9 mouse cellular contexts compared by ENCODE assay signal in genomic region chr12:69907667-69908510, GRCm38 (mm10). TPM values are rescaled to one million over a fixed set of nuclear protein-coding genes. Genes with fewer than 3 reads are reported as not detected.
DNase-seq lines count a peak whose midpoint lies in the region; ATAC-seq and TF ChIP-seq lines count a peak whose summit lies in the region.
"Had no signal": no experiment of that assay in that cellular context is flagged by ENCODE, and none has a peak within 500 bp of the region (broad histone marks: within the 10 kb centered on the region; RNA-seq: fewer than 3 reads in every experiment).

No protein-coding gene starts in this region.

- peak overlapping the region; percentile 97 for H3K27ac ChIP-seq in forebrain, postnatal 0 days (ENCODE audit: low read depth, low read length)
- H3K27ac ChIP-seq in layer of hippocampus, adult 2 months: peak overlapping the region; percentile 98
- H3K27ac ChIP-seq in liver, embryonic 15.5 days (replicated peaks): no peak overlapping the region
- H3K27ac ChIP-seq: macrophage had no signal

- WGBS in forebrain, postnatal 0 days: under 1% methylated on average over 30 of the region's 30 CpGs
- 8% methylated on average over 30 of the region's 30 CpGs for WGBS in liver, embryonic 15.5 days (ENCODE audit: insufficient replicate concordance)

- H3K9me3 ChIP-seq in forebrain, postnatal 0 days (ENCODE audit: low read length): no peaks in the 10 kb centered on the region
- no peaks in the 10 kb centered on the region for H3K9me3 ChIP-seq in liver, embryonic 15.5 days (replicated peaks)

- peak overlapping the region; percentile 75 for H3K9ac ChIP-seq in forebrain, postnatal 0 days
- no peak overlapping the region for H3K9ac ChIP-seq in liver, embryonic 15.5 days

- no peaks in the 10 kb centered on the region for H3K27me3 ChIP-seq in forebrain, postnatal 0 days (ENCODE audit: insufficient read depth, low read length)
- peaks cover 30% of the 10 kb centered on the region for H3K27me3 ChIP-seq in liver, embryonic 15.5 days

- H3K4me3 ChIP-seq in forebrain, postnatal 0 days (ENCODE audit: low read depth, low read length): peak overlapping the region; percentile 50
- H3K4me3 ChIP-seq in layer of hippocampus, adult 2 months: peak overlapping the region; percentile 65
- H3K4me3 ChIP-seq in liver, embryonic 15.5 days (replicated peaks): peak overlapping the region; percentile 39

- DNase-seq in kidney, postnatal 4 days: peak; percentile 46 to 65
- DNase-seq in kidney, adult 8-10 months: no peak
- peak; percentile 84 for DNase-seq in cerebellum, adult 9-10 months
- peak; percentile 86 for DNase-seq in forebrain, postnatal 0 days
- peak; percentile 77 to 80 for DNase-seq in layer of hippocampus, adult 2 months (ENCODE audit: low spot score in 2 of 2)
- peak; percentile 81 to 83 for DNase-seq in right cerebral cortex, adult 2 months (ENCODE audit: low spot score in 2 of 2)
- DNase-seq in urinary bladder, postnatal 25 days (ENCODE audit: low spot score): no peak

- no peaks in the 10 kb centered on the region for H3K36me3 ChIP-seq in forebrain, postnatal 0 days (ENCODE audit: insufficient read depth)
- no peaks in the 10 kb centered on the region for H3K36me3 ChIP-seq in liver, embryonic 15.5 days (replicated peaks)

- H3K4me2 ChIP-seq in forebrain, postnatal 0 days (ENCODE audit: low read depth): peak overlapping the region; percentile 62
- H3K4me2 ChIP-seq in liver, embryonic 15.5 days: peak overlapping the region; percentile 62

- H3K4me1 ChIP-seq in forebrain, postnatal 0 days (ENCODE audit: insufficient read depth): no peaks in the 10 kb centered on the region
- peaks cover 12% of the 10 kb centered on the region for H3K4me1 ChIP-seq in liver, embryonic 15.5 days (replicated peaks)

- peak; percentile 87 for ATAC-seq in forebrain, postnatal 0 days
- peak; percentile 57 for ATAC-seq in liver, embryonic 15.5 days (ENCODE audit: insufficient read depth)

- TF ChIP-seq CTCF in forebrain, postnatal 0 days (IDR thresholded peaks at IDR 0.05; ENCODE audit: low read depth): peak; percentile 39
- TF ChIP-seq CTCF in layer of hippocampus, adult 2 months (conservative IDR thresholded peaks at IDR 0.05): peak; percentile 15

RNA-seq across cellular contexts. Expression of gene Map4k5, which starts 14.9 kb away (rescaled TPM):
- total RNA-seq in forebrain, postnatal 0 days (2014; rRNA removed): 46.8 and 47.6 TPM in 2 replicates
- 16.8 and 20.4 TPM in 2 replicates for polyA plus RNA-seq in forebrain, postnatal 0 days (2015; fragmentation: Nextera tagmentation; extraction: Ambion mirVana)
- total RNA-seq in layer of hippocampus, adult 2 months (2021): 10 to 100 TPM; 44.2 to 47.7 TPM
- polyA plus RNA-seq in liver, embryonic 15.5 days (2015; fragmentation: Nextera tagmentation; extraction: Ambion mirVana): 25.9 and 28.3 TPM in 2 replicates

RNA-seq across cellular contexts. Expression of gene Atl1, which starts 15.5 kb away (rescaled TPM):
- total RNA-seq in forebrain, postnatal 0 days (2014; rRNA removed): 156 and 163 TPM in 2 replicates
- polyA plus RNA-seq in forebrain, postnatal 0 days (2015; fragmentation: Nextera tagmentation; extraction: Ambion mirVana): 97.6 and 132 TPM in 2 replicates
- 100 to 1,000 TPM; 195 TPM for total RNA-seq in layer of hippocampus, adult 2 months (2021)
- polyA plus RNA-seq in liver, embryonic 15.5 days (2015; fragmentation: Nextera tagmentation; extraction: Ambion mirVana): 0.91 and 1.5 TPM in 2 replicates

Comparison
In these comparisons a context has a peak if more than half of its experiments do, and no peak if none do; other contexts are left out.
1. DNase-seq: peak in kidney, postnatal 4 days (2 of 2), cerebellum, adult 9-10 months (single experiment), forebrain, postnatal 0 days (single experiment), layer of hippocampus, adult 2 months (2 of 2) and right cerebral cortex, adult 2 months (2 of 2); none in kidney, adult 8-10 months (0 of 2) and urinary bladder, postnatal 25 days (single experiment).
2. Peak in every context shown above with its lines, with median percentiles within 50 percentile points of each other: H3K4me3 ChIP-seq.